Mouse (Mus musculus) ES-Bruce4 (cell line): ENCODE measurements around the gene Oaf.

ENCODE experiments used
- CTCF ChIP-seq: IDR thresholded peaks from one replicate; pipeline ENCODE4 v1.8.1; 2011; ENCODE audit warnings: low read depth, low read length
- POLR2A ChIP-seq: IDR thresholded peaks from one replicate; pipeline ENCODE4 v1.8.1; 2011; ENCODE audit warnings: low read length; ENCODE audit not compliant: insufficient read depth

DNA sequence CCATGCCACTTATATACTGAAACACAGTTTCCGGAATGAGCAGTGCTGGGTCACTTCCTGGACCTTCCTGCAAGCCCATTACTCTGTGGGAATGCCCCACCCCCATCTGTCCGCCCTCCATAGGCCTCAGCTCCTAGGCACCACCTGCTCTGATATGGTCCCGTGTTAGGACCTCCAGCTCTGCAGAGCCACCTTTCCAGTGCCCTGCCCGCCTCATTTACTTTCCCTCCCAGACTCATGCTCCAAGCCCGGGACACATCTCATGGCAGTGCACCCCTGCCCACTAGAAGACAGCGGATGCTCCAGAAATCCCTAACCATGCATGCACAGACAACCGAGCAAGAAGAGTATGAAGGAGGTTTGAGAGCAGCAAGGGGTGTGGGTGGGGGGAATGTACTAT is 9.7 kb downstream of the Oaf start:
- TF ChIP-seq CTCF, result no peak
- no peak for TF ChIP-seq POLR2A
